Mouse (Mus musculus) heart, adult 2 months (tissue): ENCODE data around the gene Uhrf1.

Source experiments
- CTCF ChIP-seq: fragments of 200-600 bp; IDR thresholded peaks from 2 replicates; pipeline ENCODE4 v1.8.1; 2022; ENCODE audit warnings: antibody characterized with exemption, mild to moderate bottlenecking, moderate library complexity
- EP300 ChIP-seq: fragments of 200-500 bp; IDR thresholded peaks from 2 replicates; pipeline ENCODE4 v1.6.1; 2011; ENCODE audit warnings: low read depth, low read length, control low read depth; ENCODE audit not compliant: insufficient read depth
- POLR2A ChIP-seq: fragments of 200-500 bp; IDR thresholded peaks from 2 replicates; pipeline ENCODE4 v1.6.1; 2011; ENCODE audit warnings: mild to moderate bottlenecking, low read depth, low read length, control low read depth; ENCODE audit not compliant: insufficient read depth

DNA sequence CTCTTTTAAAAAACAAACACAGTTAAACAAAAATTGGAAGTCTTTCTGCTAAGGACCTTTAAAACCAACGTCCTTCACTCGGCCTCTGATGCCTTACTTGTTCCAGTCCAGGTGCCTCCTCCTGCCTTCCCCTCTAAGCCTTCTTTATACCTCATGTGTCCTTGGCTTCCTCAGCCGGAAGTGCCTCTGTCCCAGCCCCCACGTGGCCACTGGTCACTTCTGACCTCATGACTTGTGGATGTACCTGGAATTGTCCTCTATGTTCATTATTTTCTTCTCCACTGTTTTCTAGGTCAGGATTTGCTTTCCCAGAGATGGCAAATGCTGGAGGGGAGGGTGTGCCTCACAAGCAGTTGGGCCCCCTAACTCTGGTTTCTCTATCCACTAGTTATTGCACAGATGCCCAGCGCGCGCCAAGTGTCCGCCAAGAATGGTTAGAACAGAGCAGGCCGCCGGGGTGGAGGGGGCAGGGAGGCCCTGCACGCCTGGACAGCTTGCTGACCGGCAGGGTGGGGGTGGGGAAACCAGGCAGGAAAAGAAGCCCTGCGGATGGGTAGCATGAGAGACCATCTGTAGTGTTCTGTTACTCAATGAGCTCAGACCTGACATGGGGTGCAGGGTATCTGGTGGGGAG is 641 bp upstream of the Uhrf1 start:
- TF ChIP-seq CTCF, result no peak
- no peak for TF ChIP-seq POLR2A
- no peak for TF ChIP-seq EP300
